Mouse (Mus musculus) heart, embryonic 10.5 days (tissue): ENCODE results near the gene Gm49366. TPM values are rescaled to one million over a fixed set of nuclear protein-coding genes. Genes with fewer than 3 reads are reported as not detected.
"Not testable (repeated sequence)": the region's sequence is repeated elsewhere in the genome, so short reads cannot be mapped to it uniquely, and the experiment has no call there.

ENCODE experiments used
- DNase-seq: peaks from one replicate; pipeline ENCODE4 v3.0.0-alpha.2; 2017; ENCODE audit warnings: low spot score
- H3K27ac ChIP-seq: fragments of 300-500 bp; sonication (generic); 2 replicates; pipeline ENCODE4 v1.5.1; 2016; ENCODE audit warnings: mild to moderate bottlenecking
- H3K27me3 ChIP-seq: fragments of 300-500 bp; sonication (generic); 2 replicates; pipeline ENCODE4 v1.6.1; 2016; ENCODE audit warnings: mild to moderate bottlenecking; ENCODE audit not compliant: poor library complexity, insufficient read depth, severe bottlenecking
- H3K36me3 ChIP-seq: fragments of 300-500 bp; sonication (generic); 2 replicates; pipeline ENCODE4 v1.6.1; 2016; ENCODE audit warnings: mild to moderate bottlenecking, moderate library complexity
- H3K4me1 ChIP-seq: fragments of 300-500 bp; sonication (generic); 2 replicates; pipeline ENCODE4 v1.6.1; 2016; ENCODE audit warnings: mild to moderate bottlenecking
- H3K4me3 ChIP-seq: fragments of 300-500 bp; sonication (generic); 2 replicates; pipeline ENCODE4 v1.5.1; 2016; ENCODE audit warnings: mild to moderate bottlenecking, moderate library complexity
- H3K9me3 ChIP-seq: fragments of 300-500 bp; sonication (generic); 2 replicates; pipeline ENCODE4 v1.6.1; 2016; ENCODE audit warnings: mild to moderate bottlenecking, moderate library complexity
- WGBS: fragments of 180-500 bp; shearing (Covaris S2); methylation state at CpG from one replicate; pipeline ENCODE4 v1.1.7; 2016; 5-methylcytosine and 5-hydroxymethylcytosine counted together
- polyA plus RNA-seq: library from polyadenylated mRNA; unstranded; fragments of >200 nt; fragmentation: Nextera tagmentation; extraction: Ambion mirVana; gene quantifications from 2 replicates; pipeline ENCODE4 v1.2.1, GENCODE M21; 2016

The Gm49366 gene
- polyA plus RNA-seq, 1 experiment from 2014 or later = not detected

- H3K4me1 ChIP-seq = no peaks in the 10 kb centered on the region
- H3K27me3 ChIP-seq = peaks cover 4% of the 10 kb centered on the region; the same call in 1 of the 2 replicates
- WGBS = 83% methylated on average over 5 of the region's 5 CpGs
- H3K36me3 ChIP-seq = no peaks in the 10 kb centered on the region
- H3K27ac ChIP-seq = no peak overlapping the region
- DNase-seq = no peak
- peaks cover 6% of the 10 kb centered on the region; the same call in 1 of the 2 replicates for H3K9me3 ChIP-seq
- no peak overlapping the region for H3K4me3 ChIP-seq
Observed at GRCm38 (mm10) chr12:84042248-84042647, 3.5 kb downstream of the Gm49366 start.

GRCm38 (mm10) chr12:84044045-84044444 lies 5.3 kb downstream of the Gm49366 start:
- WGBS = 78% methylated on average over 2 of the region's 2 CpGs
- DNase-seq = no peak
- H3K27ac ChIP-seq = no peak overlapping the region
- H3K4me3 ChIP-seq = no peak overlapping the region
- H3K36me3 ChIP-seq = no peaks in the 10 kb centered on the region
- no peaks in the 10 kb centered on the region for H3K27me3 ChIP-seq
- no peaks in the 10 kb centered on the region for H3K4me1 ChIP-seq
- peaks cover 15% of the 10 kb centered on the region; the same call in 1 of the 2 replicates for H3K9me3 ChIP-seq

- H3K36me3 ChIP-seq = no peaks in the 10 kb centered on the region
- peaks cover 8% of the 10 kb centered on the region; the same call in 1 of the 2 replicates for H3K27me3 ChIP-seq
- no peak overlapping the region for H3K27ac ChIP-seq
- DNase-seq = no peak
- H3K4me1 ChIP-seq = no peaks in the 10 kb centered on the region
- H3K9me3 ChIP-seq = peaks cover 9% of the 10 kb centered on the region; the same call in 1 of the 2 replicates
- WGBS = 86% methylated on average over 1 of the region's 1 CpGs
- no peak overlapping the region for H3K4me3 ChIP-seq
Observed at GRCm38 (mm10) chr12:84046906-84047305, 8.2 kb downstream of the Gm49366 start.

- H3K4me1 ChIP-seq, H3K36me3 ChIP-seq, H3K9me3 ChIP-seq, H3K27ac ChIP-seq, DNase-seq, H3K4me3 ChIP-seq: not testable (repeated sequence)
- 86% methylated on average over 5 of the region's 5 CpGs for WGBS
- peaks cover 41% of the 10 kb centered on the region for H3K27me3 ChIP-seq
Observed at GRCm38 (mm10) chr12:84050744-84051143, 12.0 kb downstream of the Gm49366 start.

- DNase-seq = no peak
- peaks cover 50% of the 10 kb centered on the region for H3K27me3 ChIP-seq
- no peak within 1 kb of the TSS for H3K4me3 ChIP-seq
- H3K36me3 ChIP-seq = no peaks in the 10 kb centered on the region
- no peak within 1 kb of the TSS for H3K27ac ChIP-seq
- 62% methylated on average over 5 of the region's 5 CpGs for WGBS
- H3K4me1 ChIP-seq = peaks cover 5% of the 10 kb centered on the region; the same call in 1 of the 2 replicates
- H3K9me3 ChIP-seq = peaks cover 9% of the 10 kb centered on the region; the same call in 1 of the 2 replicates
Observed at GRCm38 (mm10) chr12:84051937-84052474, 13.3 kb downstream of the Gm49366 start, which contains the start of gene Acot3. Acot3 (plus strand) TSS chr12:84052144.

GRCm38 (mm10) chr12:84052609-84053008 lies 13.9 kb downstream of the Gm49366 start:
- Histone ChIP-seq H3K36me3 (no peaks in the 10 kb centered on the region), H3K4me3 (no peak overlapping the region), H3K27me3 (peaks cover 50% of the 10 kb centered on the region), H3K27ac (no peak overlapping the region), H3K4me1 (peaks cover 5% of the 10 kb centered on the region; the same call in 1 of the 2 replicates), H3K9me3 (peaks cover 7% of the 10 kb centered on the region; the same call in 1 of the 2 replicates)
- no peak for DNase-seq
- 79% methylated on average over 7 of the region's 7 CpGs for WGBS

- Histone ChIP-seq H3K4me3 (peak overlapping the region; percentile 59), H3K9me3 (0 out of 2 replicates have a peak, but pooled peaks cover 4% of the 10 kb centered on the region), H3K36me3 (no peaks in the 10 kb centered on the region), H3K27me3 (peaks cover 55% of the 10 kb centered on the region), H3K4me1 (peaks cover 5% of the 10 kb centered on the region; the same call in 1 of the 2 replicates), H3K27ac (peak overlapping the region; percentile 74; the same call in 1 of the 2 replicates)
- no peak for DNase-seq
- WGBS = 6% methylated on average over 16 of the region's 16 CpGs
Observed at GRCm38 (mm10) chr12:84053173-84053572, 14.4 kb downstream of the Gm49366 start.

GRCm38 (mm10) chr12:84053679-84054391 lies 15.1 kb downstream of the Gm49366 start:
- WGBS = 3% methylated on average over 40 of the region's 46 CpGs

GRCm38 (mm10) chr12:84060946-84061345 lies 22.2 kb downstream of the Gm49366 start:
- Histone ChIP-seq H3K4me3 (no peak overlapping the region), H3K4me1 (no peaks in the 10 kb centered on the region), H3K27me3 (peaks cover 29% of the 10 kb centered on the region; the same call in 1 of the 2 replicates), H3K9me3 (no peaks in the 10 kb centered on the region), H3K36me3 (no peaks in the 10 kb centered on the region), H3K27ac (no peak overlapping the region)
- WGBS = 24% methylated on average over 2 of the region's 2 CpGs
- peak; percentile 28 for DNase-seq

More at GRCm38 (mm10) chr12:84053679-84054391, 15.1 kb downstream of the Gm49366 start:
- Histone ChIP-seq H3K27ac (peak overlapping the region; percentile 70), H3K36me3 (no peaks in the 10 kb centered on the region), H3K4me3 (peak overlapping the region; percentile 59), H3K4me1 (peaks cover 5% of the 10 kb centered on the region; the same call in 1 of the 2 replicates), H3K9me3 (no peaks in the 10 kb centered on the region), H3K27me3 (peaks cover 60% of the 10 kb centered on the region)
- DNase-seq = peak; percentile 73

GRCm38 (mm10) chr12:84062336-84062735 lies 23.6 kb downstream of the Gm49366 start:
- Histone ChIP-seq H3K4me3 (no peak overlapping the region), H3K27ac (no peak overlapping the region), H3K36me3 (no peaks in the 10 kb centered on the region), H3K4me1 (no peaks in the 10 kb centered on the region), H3K9me3 (no peaks in the 10 kb centered on the region), H3K27me3 (peaks cover 31% of the 10 kb centered on the region)
- 90% methylated on average over 20 of the region's 20 CpGs for WGBS
- no peak for DNase-seq

- H3K4me3 ChIP-seq = no peak overlapping the region
- no peaks in the 10 kb centered on the region for H3K36me3 ChIP-seq
- H3K9me3 ChIP-seq = no peaks in the 10 kb centered on the region
- no peak for DNase-seq
- 68% methylated on average over 5 of the region's 5 CpGs for WGBS
- H3K27me3 ChIP-seq = peaks cover 34% of the 10 kb centered on the region
- H3K27ac ChIP-seq = no peak overlapping the region
- no peaks in the 10 kb centered on the region for H3K4me1 ChIP-seq
Observed at GRCm38 (mm10) chr12:84063228-84063627, 24.5 kb downstream of the Gm49366 start.

- H3K9me3 ChIP-seq = no peaks in the 10 kb centered on the region
- peaks cover 35% of the 10 kb centered on the region for H3K27me3 ChIP-seq
- 79% methylated on average over 2 of the region's 2 CpGs for WGBS
- H3K36me3 ChIP-seq = no peaks in the 10 kb centered on the region
- H3K4me1 ChIP-seq = no peaks in the 10 kb centered on the region
- no peak overlapping the region for H3K4me3 ChIP-seq
- no peak for DNase-seq
- no peak overlapping the region for H3K27ac ChIP-seq
Observed at GRCm38 (mm10) chr12:84063833-84064232, 25.1 kb downstream of the Gm49366 start.

- no peak overlapping the region for H3K4me3 ChIP-seq
- no peaks in the 10 kb centered on the region for H3K36me3 ChIP-seq
- no peaks in the 10 kb centered on the region for H3K9me3 ChIP-seq
- H3K4me1 ChIP-seq = 0 out of 2 replicates have a peak, but pooled peaks cover under 1% of the 10 kb centered on the region
- H3K27me3 ChIP-seq = peaks cover 37% of the 10 kb centered on the region
- DNase-seq = no peak
- WGBS = 69% methylated on average over 8 of the region's 8 CpGs
- no peak overlapping the region for H3K27ac ChIP-seq
Observed at GRCm38 (mm10) chr12:84064621-84065020, 25.9 kb downstream of the Gm49366 start.
